Mouse (Mus musculus) spleen, adult 2 months (tissue): Measurements from ENCODE around the gene 3830406C13Rik. TPM values are rescaled to one million over a fixed set of nuclear protein-coding genes. Genes with fewer than 3 reads are reported as not detected.
"Not testable (repeated sequence)": the region's sequence is repeated elsewhere in the genome, so short reads cannot be mapped to it uniquely, and the experiment has no call there.

Experiments
- DNase-seq, 2 experiments: peaks; one replicate each; pipeline versions ENCODE4 v3.0.0 to v3.0.0-alpha.2; 2012 to 2021; ENCODE audit warnings: low spot score in 2 of 2, low read depth in 1 of 2
- H3K27ac ChIP-seq: fragments of 200-500 bp; 2 replicates; pipeline ENCODE4 v1.5.1; 2012; ENCODE audit warnings: low read length, inconsistent platforms; ENCODE audit not compliant: insufficient read depth
- H3K27me3 ChIP-seq: fragments of 200-500 bp; 2 replicates; pipeline ENCODE4 v1.6.1; 2012; ENCODE audit warnings: mild to moderate bottlenecking, moderate library complexity, low read length, inconsistent platforms; ENCODE audit not compliant: control insufficient read depth, insufficient read depth
- H3K36me3 ChIP-seq: fragments of 200-500 bp; 2 replicates; pipeline ENCODE4 v1.6.1; 2012; ENCODE audit warnings: mild to moderate bottlenecking, low read length, inconsistent platforms; ENCODE audit not compliant: control insufficient read depth, insufficient read depth
- H3K4me1 ChIP-seq: fragments of 200-500 bp; 2 replicates; pipeline ENCODE4 v1.6.1; 2011; ENCODE audit warnings: inconsistent platforms; ENCODE audit not compliant: control insufficient read depth, insufficient read depth, insufficient read length
- H3K4me3 ChIP-seq: fragments of 200-500 bp; 2 replicates; pipeline ENCODE4 v1.5.1; 2011; ENCODE audit warnings: mild to moderate bottlenecking, inconsistent platforms; ENCODE audit not compliant: insufficient read depth, insufficient read length; ENCODE audit errors: extremely low read depth
- CTCF ChIP-seq: fragments of 200-500 bp; IDR thresholded peaks from 2 replicates; pipeline ENCODE4 v1.5.1; 2011; ENCODE audit warnings: mild to moderate bottlenecking, inconsistent platforms; ENCODE audit not compliant: insufficient read depth, insufficient read length, insufficient replicate concordance; ENCODE audit errors: extremely low read depth
- POLR2A ChIP-seq: fragments of 200-500 bp; IDR thresholded peaks from 2 replicates; pipeline ENCODE4 v1.6.1; 2011; ENCODE audit warnings: low read depth, low read length, inconsistent platforms
- WGBS: fragments of 180-500 bp; shearing (Covaris S2); methylation state at CpG from one replicate; pipeline ENCODE4 v1.1.7; 2018; 5-methylcytosine and 5-hydroxymethylcytosine counted together
- polyA plus RNA-seq: library from polyadenylated mRNA; depleted of rRNA; stranded (reverse); fragments of >200 nt; gene quantifications from 2 replicates; pipeline ENCODE4 v1.2.3, GENCODE M21; 2012; rRNA removed

Gene 3830406C13Rik
- polyA plus RNA-seq = 2.2 and 3.1 TPM in 2 replicates

DNA sequence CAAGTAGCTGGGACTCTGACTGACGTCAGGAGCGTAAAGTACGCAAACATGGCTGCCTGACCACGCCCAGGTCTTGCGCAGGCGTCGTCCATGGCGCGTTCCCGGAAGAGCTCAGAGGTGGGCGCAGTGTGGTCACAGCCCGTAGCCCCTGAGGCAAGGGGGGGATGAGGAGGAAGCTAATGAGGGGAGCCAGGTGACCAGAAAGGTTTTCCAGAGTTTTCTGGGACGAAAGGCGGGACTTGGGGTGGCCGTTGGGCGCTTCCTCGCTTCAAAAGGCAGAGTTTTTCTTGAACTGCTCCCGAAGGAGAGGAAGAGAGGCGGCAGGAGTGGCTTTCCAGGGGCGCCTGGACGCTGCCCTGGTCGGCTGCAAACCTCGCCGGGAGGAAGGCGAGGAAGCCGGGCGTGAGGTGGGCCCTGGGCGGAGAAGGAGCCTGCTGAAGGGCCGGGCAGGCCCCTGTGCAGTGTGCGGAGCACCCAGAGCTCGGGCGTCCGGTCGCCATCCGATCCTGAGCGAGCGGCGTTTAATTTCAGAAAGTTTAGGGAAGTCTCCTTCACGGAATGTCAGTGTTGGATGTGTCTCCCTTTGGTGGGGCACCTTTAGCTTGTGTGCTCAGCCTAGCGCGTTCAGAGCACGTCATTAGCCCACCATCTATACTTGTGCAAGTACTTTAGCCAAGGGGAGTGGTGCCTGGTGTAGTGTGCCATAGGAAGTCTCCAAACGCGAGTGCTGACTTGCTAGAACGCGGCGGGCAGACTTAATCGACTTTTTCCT, at the start of gene 3830406C13Rik:
TSS of gene 3830406C13Rik (plus strand) at position 33 of the 772 bp plus-strand sequence.
- Histone ChIP-seq H3K27me3 (no peaks in the 10 kb centered on the region), H3K4me1 (no peaks in the 10 kb centered on the region), H3K36me3 (no peaks in the 10 kb centered on the region), H3K27ac (peak within 1 kb of the TSS; percentile 60), H3K4me3 (peak within 1 kb of the TSS; percentile 62)
- DNase-seq = peak; percentile 45 to 71
- WGBS = 1% methylated on average over 48 of the region's 48 CpGs
- no peak for TF ChIP-seq CTCF
- peak; percentile 74 for TF ChIP-seq POLR2A

DNA sequence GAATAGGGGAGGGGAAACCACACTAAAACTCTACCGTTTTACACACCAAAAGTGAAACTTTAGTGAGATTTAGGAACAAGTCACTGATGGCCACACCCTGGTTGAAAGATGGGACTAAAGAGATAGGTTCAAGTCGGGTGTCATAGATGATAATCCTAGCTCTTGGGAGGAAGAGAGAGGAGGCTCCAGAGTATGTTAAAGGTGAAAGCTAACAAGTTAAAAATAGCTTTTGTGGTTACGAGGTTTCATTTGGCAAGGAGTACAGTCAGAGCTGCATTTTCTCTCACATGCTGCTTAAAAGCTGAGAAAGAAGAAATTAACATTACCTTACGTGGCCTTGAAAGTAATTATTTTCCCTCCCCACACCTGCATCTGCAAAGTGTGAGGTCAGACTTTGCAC, 40.2 kb upstream of the 3830406C13Rik start:
- 11% methylated on average over 4 of the region's 4 CpGs for WGBS
- no peaks in the 10 kb centered on the region for H3K4me1 ChIP-seq

DNA sequence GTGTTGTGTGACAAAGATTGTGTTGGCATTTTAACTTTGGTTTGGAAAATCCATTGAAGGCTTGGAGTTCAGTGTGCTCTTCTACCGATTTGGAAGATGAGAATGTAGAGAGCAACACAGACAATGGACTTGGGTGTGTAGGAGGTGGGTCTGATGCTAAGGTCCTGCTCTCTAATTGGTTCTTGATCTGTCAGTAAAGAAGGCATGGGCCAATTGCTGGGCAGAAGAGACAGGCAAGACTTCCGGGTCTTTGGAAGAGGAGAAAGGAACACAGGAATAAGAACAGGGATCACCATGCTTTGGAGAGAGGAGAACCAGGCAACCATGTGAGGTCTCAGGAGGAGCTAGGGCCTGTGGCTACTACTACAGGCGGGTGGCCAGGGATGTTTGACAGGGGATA, 7.9 kb upstream of the 3830406C13Rik start:
- Histone ChIP-seq H3K4me3 (no peak overlapping the region), H3K27me3 (no peaks in the 10 kb centered on the region), H3K27ac (no peak overlapping the region), H3K4me1 (no peaks in the 10 kb centered on the region), H3K36me3 (no peaks in the 10 kb centered on the region)
- 69% methylated on average over 3 of the region's 3 CpGs for WGBS
- DNase-seq = no peak
- TF ChIP-seq POLR2A (no peak), CTCF (no peak)

More for the DNA sequence above, 40.2 kb upstream of the 3830406C13Rik start:
- H3K27ac ChIP-seq = no peak overlapping the region
- TF ChIP-seq POLR2A (no peak), CTCF (no peak)
- H3K27me3 ChIP-seq = no peaks in the 10 kb centered on the region
- H3K4me3 ChIP-seq = no peak overlapping the region
- H3K36me3 ChIP-seq = no peaks in the 10 kb centered on the region
- no peak for DNase-seq

- Histone ChIP-seq H3K27me3 (no peaks in the 10 kb centered on the region), H3K27ac (peak within 1 kb of the TSS; percentile 60), H3K4me1 (no peaks in the 10 kb centered on the region), H3K36me3 (no peaks in the 10 kb centered on the region), H3K4me3 (peak within 1 kb of the TSS; percentile 62)
- WGBS = 84% methylated on average over 6 of the region's 6 CpGs
- no peak for TF ChIP-seq POLR2A
- no peak for TF ChIP-seq CTCF
- DNase-seq = no peak
Observed at GRCm38 (mm10) chr14:12283641-12284040, 332 bp upstream of the 3830406C13Rik start, which contains the start of gene Gm49355. Gene Gm49355, plus strand, starts transcription at chr14:12283976.

GRCm38 (mm10) chr14:12289747-12290146, 5.8 kb downstream of the 3830406C13Rik start:
- H3K4me3 ChIP-seq, DNase-seq, H3K4me1 ChIP-seq, H3K27me3 ChIP-seq, H3K36me3 ChIP-seq, H3K27ac ChIP-seq: not testable (repeated sequence)

GRCm38 (mm10) chr14:12296391-12296790, 12.4 kb downstream of the 3830406C13Rik start:
- TF ChIP-seq CTCF = no peak
- TF ChIP-seq POLR2A = no peak
- no peaks in the 10 kb centered on the region for H3K27me3 ChIP-seq
- no peak for DNase-seq
- H3K4me3 ChIP-seq = no peak overlapping the region
- 93% methylated on average over 7 of the region's 7 CpGs for WGBS
- no peak overlapping the region for H3K27ac ChIP-seq
- H3K36me3 ChIP-seq = peaks cover 17% of the 10 kb centered on the region
- no peaks in the 10 kb centered on the region for H3K4me1 ChIP-seq

DNA sequence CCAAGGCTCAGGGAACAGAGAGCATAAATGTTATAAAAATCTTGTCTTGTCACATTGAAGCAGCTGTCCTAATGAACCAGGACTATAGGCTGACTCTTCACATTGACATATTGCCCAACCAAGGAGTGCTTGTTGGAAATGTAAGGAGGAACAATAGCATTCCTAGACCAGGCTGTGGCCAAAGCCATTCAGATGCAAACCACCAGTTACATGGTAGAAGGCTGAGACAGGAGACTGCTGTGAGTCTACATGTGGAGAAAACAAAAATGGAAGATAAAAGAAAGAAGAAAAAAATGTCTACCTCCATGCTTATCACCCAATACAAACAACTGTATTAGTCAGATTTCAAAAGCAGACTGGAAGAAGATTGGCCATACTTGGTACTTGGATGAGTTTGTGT, 15.2 kb downstream of the 3830406C13Rik start:
- TF ChIP-seq POLR2A (no peak), CTCF (no peak)
- Histone ChIP-seq H3K27ac (no peak overlapping the region), H3K4me3 (no peak overlapping the region), H3K4me1 (no peaks in the 10 kb centered on the region), H3K27me3 (no peaks in the 10 kb centered on the region), H3K36me3 (peaks cover 17% of the 10 kb centered on the region)
- DNase-seq = no peak
